Mouse (Mus musculus): Measurements from ENCODE around the gene Fkbp8. TPM values are rescaled to one million over a fixed set of nuclear protein-coding genes. Genes with fewer than 3 reads are reported as not detected.
A peak's percentile ranks its signal among the peaks of the same experiment; 100 is the strongest.

The Fkbp8 gene
- polyA plus RNA-seq, 1 experiment, result 256 TPM

- H3K36me3 ChIP-seq (ENCODE audit: control insufficient read depth, insufficient read depth), result peaks cover 10% of the 10 kb centered on the region
- peaks cover 55% of the 10 kb centered on the region for H3K79me3 ChIP-seq (ENCODE audit: low read depth)
- TF ChIP-seq FOSL1 (IDR thresholded peaks at IDR 0.05; ENCODE audit: insufficient read depth, low read length, poor library complexity, severe bottlenecking), result no peak
- no peak for TF ChIP-seq MYOD1 (IDR thresholded peaks at IDR 0.05; ENCODE audit: control insufficient read depth, insufficient read length, low read depth)
- TF ChIP-seq USF1 (IDR thresholded peaks at IDR 0.05; ENCODE audit: low read depth), result no peak
- no peak for TF ChIP-seq MYOG (IDR thresholded peaks at IDR 0.05; ENCODE audit: control insufficient read depth, extremely low read depth, insufficient read length)
- no peak for TF ChIP-seq MAX (IDR thresholded peaks at IDR 0.05)
- no peak for TF ChIP-seq CEBPB (IDR thresholded peaks at IDR 0.05; ENCODE audit: low read depth)
- TF ChIP-seq CTCF (IDR thresholded peaks at IDR 0.05; ENCODE audit: control insufficient read depth, insufficient read depth, insufficient read length), result no peak
- H3ac ChIP-seq (ENCODE audit: control insufficient read depth, insufficient read length, low read depth), result peak overlapping the region; percentile 64
- H3K79me2 ChIP-seq (ENCODE audit: control insufficient read depth, insufficient read depth), result peaks cover 66% of the 10 kb centered on the region
- no peak overlapping the region for H3K4me3 ChIP-seq (ENCODE audit: insufficient read depth, poor library complexity, severe bottlenecking)
- H3K27me3 ChIP-seq (ENCODE audit: control insufficient read depth, insufficient read depth, insufficient read length), result no peaks in the 10 kb centered on the region
Observed at GRCm38 (mm10) chr8:70541081-70541480, 13.6 kb downstream of the Fkbp8 start.

GRCm38 (mm10) chr8:70544200-70544687, 16.7 kb downstream of the Fkbp8 start:
- Histone ChIP-seq H3K4me3 (ENCODE audit: insufficient read depth, poor library complexity, severe bottlenecking) (no peak overlapping the region), H3K79me3 (ENCODE audit: low read depth) (peaks cover 84% of the 10 kb centered on the region), H3ac (ENCODE audit: control insufficient read depth, insufficient read length, low read depth) (no peak overlapping the region), H3K36me3 (ENCODE audit: control insufficient read depth, insufficient read depth) (peaks cover 6% of the 10 kb centered on the region), H3K27me3 (ENCODE audit: control insufficient read depth, insufficient read depth, insufficient read length) (no peaks in the 10 kb centered on the region), H3K79me2 (ENCODE audit: control insufficient read depth, insufficient read depth) (peaks cover 98% of the 10 kb centered on the region)
- peak; percentile 87 for TF ChIP-seq CEBPB (IDR thresholded peaks at IDR 0.05; ENCODE audit: low read depth)
- no peak for TF ChIP-seq MYOG (IDR thresholded peaks at IDR 0.05; ENCODE audit: control insufficient read depth, extremely low read depth, insufficient read length)

GRCm38 (mm10) chr8:70546412-70546811, 18.9 kb downstream of the Fkbp8 start:
- Histone ChIP-seq H3K27me3 (ENCODE audit: control insufficient read depth, insufficient read depth, insufficient read length) (no peaks in the 10 kb centered on the region), H3K4me3 (ENCODE audit: insufficient read depth, poor library complexity, severe bottlenecking) (no peak overlapping the region), H3ac (ENCODE audit: control insufficient read depth, insufficient read length, low read depth) (no peak overlapping the region), H3K79me2 (ENCODE audit: control insufficient read depth, insufficient read depth) (peaks cover 100% of the 10 kb centered on the region), H3K36me3 (ENCODE audit: control insufficient read depth, insufficient read depth) (peaks cover 8% of the 10 kb centered on the region), H3K79me3 (ENCODE audit: low read depth) (peaks cover 88% of the 10 kb centered on the region)
- TF ChIP-seq MYOG (IDR thresholded peaks at IDR 0.05; ENCODE audit: control insufficient read depth, extremely low read depth, insufficient read length) (no peak), USF1 (IDR thresholded peaks at IDR 0.05; ENCODE audit: low read depth) (no peak), CEBPB (IDR thresholded peaks at IDR 0.05; ENCODE audit: low read depth) (no peak), MAX (IDR thresholded peaks at IDR 0.05) (no peak), FOSL1 (IDR thresholded peaks at IDR 0.05; ENCODE audit: insufficient read depth, low read length, poor library complexity, severe bottlenecking) (no peak), CTCF (IDR thresholded peaks at IDR 0.05; ENCODE audit: control insufficient read depth, insufficient read depth, insufficient read length) (no peak), MYOD1 (IDR thresholded peaks at IDR 0.05; ENCODE audit: control insufficient read depth, insufficient read length, low read depth) (no peak)

DNA sequence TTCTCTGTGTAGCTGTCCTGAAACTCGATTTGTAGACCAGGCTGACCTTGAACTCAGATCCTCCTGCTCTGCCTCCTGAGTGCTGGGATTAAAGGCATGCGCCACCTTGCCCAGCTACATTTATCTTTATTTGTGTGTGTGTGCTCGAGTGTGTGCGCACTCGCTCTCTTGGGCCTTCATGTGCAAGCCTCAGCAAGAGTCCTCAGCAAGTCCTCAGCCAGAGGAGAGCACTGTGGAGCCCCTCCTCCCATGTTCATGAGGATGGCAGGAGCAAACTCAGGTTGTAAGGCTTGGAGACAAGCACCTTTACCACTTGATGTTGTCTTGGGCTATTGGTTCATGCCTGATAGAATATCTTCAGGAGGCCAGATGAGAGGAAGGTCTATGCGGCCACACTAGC, 20.2 kb downstream of the Fkbp8 start:
- Histone ChIP-seq H3K4me3 (ENCODE audit: insufficient read depth, poor library complexity, severe bottlenecking) (no peak overlapping the region), H3K79me2 (ENCODE audit: control insufficient read depth, insufficient read depth) (peaks cover 100% of the 10 kb centered on the region), H3K79me3 (ENCODE audit: low read depth) (peaks cover 84% of the 10 kb centered on the region), H3K36me3 (ENCODE audit: control insufficient read depth, insufficient read depth) (peaks cover 8% of the 10 kb centered on the region), H3ac (ENCODE audit: control insufficient read depth, insufficient read length, low read depth) (no peak overlapping the region), H3K27me3 (ENCODE audit: control insufficient read depth, insufficient read depth, insufficient read length) (no peaks in the 10 kb centered on the region)
- TF ChIP-seq FOSL1 (IDR thresholded peaks at IDR 0.05; ENCODE audit: insufficient read depth, low read length, poor library complexity, severe bottlenecking) (no peak), USF1 (IDR thresholded peaks at IDR 0.05; ENCODE audit: low read depth) (no peak), MAX (IDR thresholded peaks at IDR 0.05) (no peak), MYOG (IDR thresholded peaks at IDR 0.05; ENCODE audit: control insufficient read depth, extremely low read depth, insufficient read length) (no peak), CEBPB (IDR thresholded peaks at IDR 0.05; ENCODE audit: low read depth) (no peak), MYOD1 (IDR thresholded peaks at IDR 0.05; ENCODE audit: control insufficient read depth, insufficient read length, low read depth) (no peak), CTCF (IDR thresholded peaks at IDR 0.05; ENCODE audit: control insufficient read depth, insufficient read depth, insufficient read length) (no peak)

GRCm38 (mm10) chr8:70549412-70550184, 22.1 kb downstream of the Fkbp8 start:
- peaks cover 8% of the 10 kb centered on the region for H3K36me3 ChIP-seq (ENCODE audit: control insufficient read depth, insufficient read depth)
- H3K4me3 ChIP-seq (ENCODE audit: insufficient read depth, poor library complexity, severe bottlenecking), result no peak overlapping the region
- H3ac ChIP-seq (ENCODE audit: control insufficient read depth, insufficient read length, low read depth), result no peak overlapping the region
- peaks cover 81% of the 10 kb centered on the region for H3K79me3 ChIP-seq (ENCODE audit: low read depth)
- no peak for TF ChIP-seq CTCF (IDR thresholded peaks at IDR 0.05; ENCODE audit: control insufficient read depth, insufficient read depth, insufficient read length)
- no peak for TF ChIP-seq FOSL1 (IDR thresholded peaks at IDR 0.05; ENCODE audit: insufficient read depth, low read length, poor library complexity, severe bottlenecking)
- TF ChIP-seq CEBPB (IDR thresholded peaks at IDR 0.05; ENCODE audit: low read depth), result no peak
- no peak for TF ChIP-seq MYOD1 (IDR thresholded peaks at IDR 0.05; ENCODE audit: control insufficient read depth, insufficient read length, low read depth)
- no peak for TF ChIP-seq MAX (IDR thresholded peaks at IDR 0.05)
- no peak for TF ChIP-seq USF1 (IDR thresholded peaks at IDR 0.05; ENCODE audit: low read depth)
- H3K79me2 ChIP-seq (ENCODE audit: control insufficient read depth, insufficient read depth), result peaks cover 100% of the 10 kb centered on the region
- no peaks in the 10 kb centered on the region for H3K27me3 ChIP-seq (ENCODE audit: control insufficient read depth, insufficient read depth, insufficient read length)
